Mouse (Mus musculus): ENCODE results near the gene Ces1g. TPM values are rescaled to one million over a fixed set of nuclear protein-coding genes. Genes with fewer than 3 reads are reported as not detected.

Gene Ces1g
- polyA plus RNA-seq, 1 experiment from 2014 or later, result not detected

GRCm38 (mm10) chr8:93315557-93315956 is 21.6 kb downstream of the Ces1g start:
- 89% methylated on average over 2 of the region's 2 CpGs for WGBS
- no peak for DNase-seq (ENCODE audit: low spot score)

GRCm38 (mm10) chr8:93283896-93284295 is 53.2 kb downstream of the Ces1g start:
- Histone ChIP-seq H3K36me3 (ENCODE audit: control insufficient read depth, insufficient read depth, low read length) (no peaks in the 10 kb centered on the region), H3K27me3 (ENCODE audit: control insufficient read depth, insufficient read depth, low read length) (no peaks in the 10 kb centered on the region), H3K4me2 (replicated peaks; ENCODE audit: low read depth, low read length) (no peak overlapping the region), H3K9me3 (ENCODE audit: control insufficient read depth, low read length) (no peaks in the 10 kb centered on the region), H3K27ac (ENCODE audit: low read depth, low read length) (no peak overlapping the region), H3K9ac (ENCODE audit: low read depth, low read length) (no peak overlapping the region), H3K4me1 (replicated peaks; ENCODE audit: control insufficient read depth, insufficient read depth, low read length) (no peaks in the 10 kb centered on the region), H3K4me3 (ENCODE audit: low read depth, low read length) (no peak overlapping the region)
- ATAC-seq (ENCODE audit: low FRiP score) (no peak), DNase-seq (ENCODE audit: low spot score) (no peak)
- 87% methylated on average over 2 of the region's 2 CpGs for WGBS

More at GRCm38 (mm10) chr8:93315557-93315956, 21.6 kb downstream of the Ces1g start:
- H3K27ac ChIP-seq (ENCODE audit: low read depth, low read length), result no peak overlapping the region
- no peaks in the 10 kb centered on the region for H3K36me3 ChIP-seq (ENCODE audit: control insufficient read depth, insufficient read depth, low read length)
- H3K4me1 ChIP-seq (replicated peaks; ENCODE audit: control insufficient read depth, insufficient read depth, low read length), result no peaks in the 10 kb centered on the region
- ATAC-seq (ENCODE audit: low FRiP score), result no peak
- no peak overlapping the region for H3K4me2 ChIP-seq (replicated peaks; ENCODE audit: low read depth, low read length)
- H3K9ac ChIP-seq (ENCODE audit: low read depth, low read length), result no peak overlapping the region
- H3K27me3 ChIP-seq (ENCODE audit: control insufficient read depth, insufficient read depth, low read length), result no peaks in the 10 kb centered on the region
- no peak overlapping the region for H3K4me3 ChIP-seq (ENCODE audit: low read depth, low read length)
- no peaks in the 10 kb centered on the region for H3K9me3 ChIP-seq (ENCODE audit: control insufficient read depth, low read length)

- DNase-seq (ENCODE audit: low spot score) (no peak), ATAC-seq (ENCODE audit: low FRiP score) (no peak)
- 76% methylated on average over 3 of the region's 3 CpGs for WGBS
- H3K4me3 ChIP-seq (ENCODE audit: low read depth, low read length), result no peak overlapping the region
- no peaks in the 10 kb centered on the region for H3K4me1 ChIP-seq (replicated peaks; ENCODE audit: control insufficient read depth, insufficient read depth, low read length)
- no peak overlapping the region for H3K4me2 ChIP-seq (replicated peaks; ENCODE audit: low read depth, low read length)
- H3K36me3 ChIP-seq (ENCODE audit: control insufficient read depth, insufficient read depth, low read length), result no peaks in the 10 kb centered on the region
- H3K9me3 ChIP-seq (ENCODE audit: control insufficient read depth, low read length), result no peaks in the 10 kb centered on the region
- H3K9ac ChIP-seq (ENCODE audit: low read depth, low read length), result no peak overlapping the region
- H3K27me3 ChIP-seq (ENCODE audit: control insufficient read depth, insufficient read depth, low read length), result no peaks in the 10 kb centered on the region
- no peak overlapping the region for H3K27ac ChIP-seq (ENCODE audit: low read depth, low read length)
Observed at GRCm38 (mm10) chr8:93282349-93282748, 54.8 kb downstream of the Ces1g start.

GRCm38 (mm10) chr8:93279556-93279955 is 57.6 kb downstream of the Ces1g start, which contains the start of gene Ces1f:
Gene Ces1f, minus strand, starts transcription at chr8:93279747.
- H3K4me3 ChIP-seq (ENCODE audit: low read depth, low read length), result no peak within 1 kb of the TSS
- ATAC-seq (ENCODE audit: low FRiP score) (no peak), DNase-seq (ENCODE audit: low spot score) (no peak)
- H3K27ac ChIP-seq (ENCODE audit: low read depth, low read length), result no peak within 1 kb of the TSS
- H3K9me3 ChIP-seq (ENCODE audit: control insufficient read depth, low read length), result no peaks in the 10 kb centered on the region
- H3K4me2 ChIP-seq (replicated peaks; ENCODE audit: low read depth, low read length), result no peak within 1 kb of the TSS
- 95% methylated on average over 1 of the region's 1 CpGs for WGBS
- no peak within 1 kb of the TSS for H3K9ac ChIP-seq (ENCODE audit: low read depth, low read length)
- H3K27me3 ChIP-seq (ENCODE audit: control insufficient read depth, insufficient read depth, low read length), result no peaks in the 10 kb centered on the region
- H3K4me1 ChIP-seq (replicated peaks; ENCODE audit: control insufficient read depth, insufficient read depth, low read length), result no peaks in the 10 kb centered on the region
- no peaks in the 10 kb centered on the region for H3K36me3 ChIP-seq (ENCODE audit: control insufficient read depth, insufficient read depth, low read length)

- DNase-seq (ENCODE audit: low spot score), result no peak
- 79% methylated on average over 4 of the region's 4 CpGs for WGBS
- H3K36me3 ChIP-seq (ENCODE audit: control insufficient read depth, insufficient read depth, low read length), result no peaks in the 10 kb centered on the region
Observed at GRCm38 (mm10) chr8:93278176-93278805, 58.8 kb downstream of the Ces1g start.

GRCm38 (mm10) chr8:93274609-93275008 is 62.5 kb downstream of the Ces1g start:
- Histone ChIP-seq H3K9ac (ENCODE audit: low read depth, low read length) (no peak overlapping the region), H3K36me3 (ENCODE audit: control insufficient read depth, insufficient read depth, low read length) (no peaks in the 10 kb centered on the region), H3K27ac (ENCODE audit: low read depth, low read length) (no peak overlapping the region), H3K4me1 (replicated peaks; ENCODE audit: control insufficient read depth, insufficient read depth, low read length) (no peaks in the 10 kb centered on the region), H3K4me2 (replicated peaks; ENCODE audit: low read depth, low read length) (no peak overlapping the region), H3K27me3 (ENCODE audit: control insufficient read depth, insufficient read depth, low read length) (no peaks in the 10 kb centered on the region), H3K9me3 (ENCODE audit: control insufficient read depth, low read length) (no peaks in the 10 kb centered on the region), H3K4me3 (ENCODE audit: low read depth, low read length) (no peak overlapping the region)
- ATAC-seq (ENCODE audit: low FRiP score), result no peak
- no peak for DNase-seq (ENCODE audit: low spot score)
- WGBS, result 84% methylated on average over 4 of the region's 4 CpGs

More at GRCm38 (mm10) chr8:93278176-93278805, 58.8 kb downstream of the Ces1g start:
- Histone ChIP-seq H3K27me3 (ENCODE audit: control insufficient read depth, insufficient read depth, low read length) (no peaks in the 10 kb centered on the region), H3K9ac (ENCODE audit: low read depth, low read length) (no peak overlapping the region), H3K4me1 (replicated peaks; ENCODE audit: control insufficient read depth, insufficient read depth, low read length) (no peaks in the 10 kb centered on the region), H3K4me2 (replicated peaks; ENCODE audit: low read depth, low read length) (no peak overlapping the region), H3K9me3 (ENCODE audit: control insufficient read depth, low read length) (no peaks in the 10 kb centered on the region), H3K4me3 (ENCODE audit: low read depth, low read length) (no peak overlapping the region), H3K27ac (ENCODE audit: low read depth, low read length) (no peak overlapping the region)
- ATAC-seq (ENCODE audit: low FRiP score), result no peak

- Histone ChIP-seq H3K27ac (ENCODE audit: low read depth, low read length) (no peak overlapping the region), H3K4me2 (replicated peaks; ENCODE audit: low read depth, low read length) (no peak overlapping the region), H3K9me3 (ENCODE audit: control insufficient read depth, low read length) (no peaks in the 10 kb centered on the region), H3K4me3 (ENCODE audit: low read depth, low read length) (no peak overlapping the region), H3K4me1 (replicated peaks; ENCODE audit: control insufficient read depth, insufficient read depth, low read length) (no peaks in the 10 kb centered on the region), H3K36me3 (ENCODE audit: control insufficient read depth, insufficient read depth, low read length) (no peaks in the 10 kb centered on the region), H3K9ac (ENCODE audit: low read depth, low read length) (no peak overlapping the region), H3K27me3 (ENCODE audit: control insufficient read depth, insufficient read depth, low read length) (no peaks in the 10 kb centered on the region)
- 86% methylated on average over 3 of the region's 3 CpGs for whole genome bisulfite sequencing
- ATAC-seq (ENCODE audit: low FRiP score), result no peak
- DNase-seq (ENCODE audit: low spot score), result no peak
Observed at GRCm38 (mm10) chr8:93273321-93273720, 63.8 kb downstream of the Ces1g start.

GRCm38 (mm10) chr8:93272686-93273085 is 64.4 kb downstream of the Ces1g start:
- ATAC-seq (ENCODE audit: low FRiP score) (no peak), DNase-seq (ENCODE audit: low spot score) (no peak)
- H3K27me3 ChIP-seq (ENCODE audit: control insufficient read depth, insufficient read depth, low read length), result no peaks in the 10 kb centered on the region
- no peaks in the 10 kb centered on the region for H3K36me3 ChIP-seq (ENCODE audit: control insufficient read depth, insufficient read depth, low read length)
- no peaks in the 10 kb centered on the region for H3K4me1 ChIP-seq (replicated peaks; ENCODE audit: control insufficient read depth, insufficient read depth, low read length)
- H3K27ac ChIP-seq (ENCODE audit: low read depth, low read length), result no peak overlapping the region
- H3K9me3 ChIP-seq (ENCODE audit: control insufficient read depth, low read length), result no peaks in the 10 kb centered on the region
- H3K4me2 ChIP-seq (replicated peaks; ENCODE audit: low read depth, low read length), result no peak overlapping the region
- no peak overlapping the region for H3K9ac ChIP-seq (ENCODE audit: low read depth, low read length)
- 93% methylated on average over 4 of the region's 4 CpGs for WGBS
- H3K4me3 ChIP-seq (ENCODE audit: low read depth, low read length), result no peak overlapping the region

GRCm38 (mm10) chr8:93261436-93261835 is 75.7 kb downstream of the Ces1g start:
- Histone ChIP-seq H3K4me1 (replicated peaks; ENCODE audit: control insufficient read depth, insufficient read depth, low read length) (no peaks in the 10 kb centered on the region), H3K36me3 (ENCODE audit: control insufficient read depth, insufficient read depth, low read length) (no peaks in the 10 kb centered on the region), H3K9me3 (ENCODE audit: control insufficient read depth, low read length) (no peaks in the 10 kb centered on the region), H3K4me2 (replicated peaks; ENCODE audit: low read depth, low read length) (no peak overlapping the region), H3K9ac (ENCODE audit: low read depth, low read length) (no peak overlapping the region), H3K4me3 (ENCODE audit: low read depth, low read length) (no peak overlapping the region), H3K27me3 (ENCODE audit: control insufficient read depth, insufficient read depth, low read length) (no peaks in the 10 kb centered on the region), H3K27ac (ENCODE audit: low read depth, low read length) (no peak overlapping the region)
- 74% methylated on average over 2 of the region's 2 CpGs for WGBS
- ATAC-seq (ENCODE audit: low FRiP score) (no peak), DNase-seq (ENCODE audit: low spot score) (no peak)
